Mouse (Mus musculus) testis, adult 2 months (tissue): ENCODE data around the gene Gdap1l1.

Experiments used
- CTCF ChIP-seq: fragments of 200-500 bp; IDR thresholded peaks from 2 replicates; pipeline ENCODE4 v1.5.1; 2012; ENCODE audit warnings: low read depth, mild to moderate bottlenecking, inconsistent platforms, low read length, moderate library complexity; ENCODE audit not compliant: control insufficient read depth, insufficient read depth, insufficient replicate concordance
- POLR2A ChIP-seq: fragments of 200-500 bp; IDR thresholded peaks from 2 replicates; pipeline ENCODE4 v1.6.1; 2012; ENCODE audit warnings: low read depth, mild to moderate bottlenecking, inconsistent platforms, low read length, moderate library complexity; ENCODE audit not compliant: control insufficient read depth

GRCm38 (mm10) chr2:163494456-163494855 lies 56.2 kb downstream of the Gdap1l1 start:
- no peak for TF ChIP-seq CTCF
- TF ChIP-seq POLR2A: no peak
